Mouse (Mus musculus): ENCODE results near the gene Ifna14. TPM values are rescaled to one million over a fixed set of nuclear protein-coding genes. Genes with fewer than 3 reads are reported as not detected.
"Not testable (repeated sequence)": the region's sequence is repeated elsewhere in the genome, so short reads cannot be mapped to it uniquely, and the experiment has no call there.

Gene Ifna14
- total RNA-seq (2021) = not detected
- long read RNA-seq, experiment 1 = 0 reads
- long read RNA-seq, experiment 2 = 0 reads

GRCm38 (mm10) chr4:88571698-88572097 lies at the start of gene Ifna14:
Gene Ifna14, minus strand, starts transcription at chr4:88571798.
- DNase-seq (ENCODE audit: low spot score in 2 of 2) = no peak
- intact Hi-C loops (cut with DNase I) = no loop called here

- intact Hi-C loops (cut with DNase I) = no loop called here
- no peak for DNase-seq (ENCODE audit: low spot score in 2 of 2)
Measured at GRCm38 (mm10) chr4:88603276-88603675, 31.7 kb upstream of the Ifna14 start, which contains the start of gene Ifna12. Gene Ifna12, minus strand, starts transcription at chr4:88603376.

- DNase-seq (ENCODE audit: low spot score in 2 of 2) = no peak
- intact Hi-C loops (cut with DNase I) = no loop called here
Measured at GRCm38 (mm10) chr4:88592285-88592684, 20.7 kb upstream of the Ifna14 start, which contains the start of gene Ifna9. Gene Ifna9, minus strand, starts transcription at chr4:88592385.

- DNase-seq (ENCODE audit: low spot score in 2 of 2) = no peak
- intact Hi-C loops (cut with DNase I) = no loop called here
Measured at GRCm38 (mm10) chr4:88561791-88562190, 9.8 kb downstream of the Ifna14 start.

- DNase-seq (ENCODE audit: low spot score in 2 of 2); intact Hi-C loops (cut with DNase I): not testable (repeated sequence)
Measured at GRCm38 (mm10) chr4:88558145-88558544, 13.5 kb downstream of the Ifna14 start, which contains the start of gene Ifna15. Gene Ifna15, minus strand, starts transcription at chr4:88558245.

GRCm38 (mm10) chr4:88550161-88550945 lies 21.2 kb downstream of the Ifna14 start:
- intact Hi-C loops (cut with DNase I) = no loop called here
- peak; percentile 64 to 68 for DNase-seq (ENCODE audit: low spot score in 2 of 2)

- intact Hi-C loops (cut with DNase I) = loop anchor here (10.0 kb wide), 1 partner anchor 193 kb away; no protein-coding TSS in a partner anchor
- DNase-seq (ENCODE audit: low spot score in 2 of 2) = no peak
Measured at GRCm38 (mm10) chr4:88547986-88548385, 23.6 kb downstream of the Ifna14 start.

- peak; percentile 53 to 84 for DNase-seq (ENCODE audit: low spot score in 2 of 2)
- intact Hi-C loops (cut with DNase I) = loop anchor here (5.0 to 10.0 kb wide), 3 partner anchors 189 to 1176 kb away; partner anchors contain the start of gene Mllt3
Measured at GRCm38 (mm10) chr4:88543649-88544234, 27.9 kb downstream of the Ifna14 start.

GRCm38 (mm10) chr4:88537328-88537727 lies 34.3 kb downstream of the Ifna14 start:
- intact Hi-C loops (cut with DNase I) = no loop called here
- DNase-seq (ENCODE audit: low spot score in 2 of 2) = peak in 1 of 2 experiments; percentile 7

- intact Hi-C loops (cut with DNase I) = no loop called here
- DNase-seq (ENCODE audit: low spot score in 2 of 2) = no peak
Measured at GRCm38 (mm10) chr4:88536640-88537039, 35.0 kb downstream of the Ifna14 start.

- DNase-seq (ENCODE audit: low spot score in 2 of 2) = no peak
- intact Hi-C loops (cut with DNase I) = no loop called here
Measured at GRCm38 (mm10) chr4:88535742-88536141, 35.9 kb downstream of the Ifna14 start.

- intact Hi-C loops (cut with DNase I) = no loop called here
- DNase-seq (ENCODE audit: low spot score in 2 of 2) = no peak
Measured at GRCm38 (mm10) chr4:88534903-88535302, 36.7 kb downstream of the Ifna14 start.

GRCm38 (mm10) chr4:88533499-88533898 lies 38.1 kb downstream of the Ifna14 start:
- intact Hi-C loops (cut with DNase I) = no loop called here
- DNase-seq (ENCODE audit: low spot score in 2 of 2) = no peak

GRCm38 (mm10) chr4:88530892-88531291 lies 40.7 kb downstream of the Ifna14 start:
- intact Hi-C loops (cut with DNase I) = no loop called here
- no peak for DNase-seq (ENCODE audit: low spot score in 2 of 2)

- intact Hi-C loops (cut with DNase I) = no loop called here
Measured at GRCm38 (mm10) chr4:88530271-88530670, 41.3 kb downstream of the Ifna14 start.

GRCm38 (mm10) chr4:88526379-88527049 lies 45.1 kb downstream of the Ifna14 start:
- no peak for DNase-seq (ENCODE audit: low spot score in 2 of 2)
- intact Hi-C loops (cut with DNase I) = no loop called here

More at GRCm38 (mm10) chr4:88530271-88530670, 41.3 kb downstream of the Ifna14 start:
- no peak for DNase-seq (ENCODE audit: low spot score in 2 of 2)

- DNase-seq (ENCODE audit: low spot score in 2 of 2) = no peak
- intact Hi-C loops (cut with DNase I) = no loop called here
Measured at GRCm38 (mm10) chr4:88525393-88525792, 46.2 kb downstream of the Ifna14 start.

GRCm38 (mm10) chr4:88523241-88523640 lies 48.4 kb downstream of the Ifna14 start:
- intact Hi-C loops (cut with DNase I) = no loop called here
- no peak for DNase-seq (ENCODE audit: low spot score in 2 of 2)

- DNase-seq (ENCODE audit: low spot score in 2 of 2) = no peak
Measured at GRCm38 (mm10) chr4:88522674-88523073, 48.9 kb downstream of the Ifna14 start, which contains the start of gene Ifnb1. Gene Ifnb1, minus strand, starts transcription at chr4:88522774.

More at GRCm38 (mm10) chr4:88522674-88523073, 48.9 kb downstream of the Ifna14 start, which contains the start of gene Ifnb1:
- intact Hi-C loops (cut with DNase I) = no loop called here

Measured in left cerebral cortex, postnatal 14 days (tissue).